28 mouse cellular contexts compared by ENCODE assay signal in the genomic region with DNA sequence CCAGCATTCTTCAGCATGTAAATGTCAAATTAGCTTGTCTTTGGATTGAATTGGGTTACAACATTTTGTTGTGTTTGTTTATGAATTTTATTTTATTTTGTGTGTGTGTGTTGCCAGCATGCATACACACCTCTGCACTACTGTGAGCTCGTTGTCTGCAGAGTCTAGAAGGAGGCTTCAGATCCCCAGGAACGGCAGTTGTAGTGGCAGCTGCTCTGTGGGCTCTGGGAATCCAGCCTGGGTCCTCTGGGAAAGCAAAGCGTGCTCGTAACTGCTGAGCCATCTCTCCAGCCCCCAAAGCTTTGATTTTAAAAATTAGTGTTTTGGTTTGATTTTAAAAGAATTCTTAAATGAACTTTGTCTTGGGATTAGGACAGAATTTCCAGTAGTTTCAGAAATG. TPM values are rescaled to one million over a fixed set of nuclear protein-coding genes. Genes with fewer than 3 reads are reported as not detected.
"Had no signal": no experiment of that assay in that cellular context is flagged by ENCODE, and none has a peak within 500 bp of the region (broad histone marks: within the 10 kb centered on the region; RNA-seq: fewer than 3 reads in every experiment).

No protein-coding gene starts in this region.

- H3K4me3 ChIP-seq: heart, embryonic 12.5 days; hindbrain, embryonic 13.5 days; hindbrain, embryonic 15.5 days; left cerebral cortex, adult 2 months; limb, embryonic 10.5 days; limb, embryonic 12.5 days; liver, embryonic 13.5 days; liver, embryonic 15.5 days had no signal

- DNase-seq: forebrain, postnatal 0 days; gastrocnemius, postnatal 14 days; gastrocnemius, postnatal 36 days; heart, adult 18-20 months; heart, postnatal 10 days; kidney, adult 18-20 months; kidney, adult 8-10 months; kidney, postnatal 10 days; kidney, postnatal 25 days; kidney, postnatal 4 days; liver; liver, embryonic 13.5 days; liver, postnatal 0 days had no signal

- H3K27ac ChIP-seq: hindbrain, embryonic 13.5 days; hindbrain, embryonic 15.5 days; hindbrain, postnatal 0 days; left cerebral cortex, adult 2 months; limb, embryonic 10.5 days; limb, embryonic 12.5 days; liver, embryonic 13.5 days; liver, embryonic 15.5 days had no signal

RNA-seq across cellular contexts. Expression of gene Prss48, which starts 19.4 kb away (rescaled TPM):
- total RNA-seq: forebrain, postnatal 0 days; gastrocnemius, adult 18-20 months; gastrocnemius, adult 8-10 months; gastrocnemius, postnatal 14 days; gastrocnemius, postnatal 36 days; heart, adult 18-20 months; heart, postnatal 10 days; heart, postnatal 25 days; hematopoietic stem cell, adult 5-6 weeks; hindbrain, postnatal 0 days; layer of hippocampus, postnatal 14 days; left cerebral cortex, adult 2 months; left cerebral cortex, postnatal 14 days; left cerebral cortex, postnatal 36 days had no signal
